Mouse (Mus musculus) midbrain, postnatal 0 days (tissue): Measurements from ENCODE around the gene Amdhd1. TPM values are rescaled to one million over a fixed set of nuclear protein-coding genes. Genes with fewer than 3 reads are reported as not detected.

ENCODE experiments used
- ATAC-seq: fragments of 200-750 bp; cut with Nextera tagmentation; 2 replicates; pipeline ENCODE4 v1.8.0; 2017; ENCODE audit warnings: moderate number of reproducible peaks, mild to moderate bottlenecking, moderate TSS enrichment, moderate library complexity; ENCODE audit not compliant: low FRiP score
- DNase-seq: peaks from one replicate; pipeline ENCODE4 v3.0.0-alpha.2; 2015; ENCODE audit warnings: low spot score
- H3K27ac ChIP-seq: fragments of 300-500 bp; sonication (generic); 2 replicates; pipeline ENCODE4 v1.5.1; 2014; ENCODE audit warnings: low read depth, mild to moderate bottlenecking, low read length, mixed read lengths
- H3K27me3 ChIP-seq: fragments of 300-500 bp; sonication (generic); 2 replicates; pipeline ENCODE4 v1.6.1; 2014; ENCODE audit warnings: low read length, control low read depth, mixed read lengths; ENCODE audit not compliant: insufficient read depth
- H3K36me3 ChIP-seq: fragments of 300-500 bp; sonication (generic); 2 replicates; pipeline ENCODE4 v1.6.1; 2014; ENCODE audit warnings: low read length, control low read depth, mixed read lengths; ENCODE audit not compliant: insufficient read depth
- H3K4me1 ChIP-seq: fragments of 300-500 bp; sonication (generic); 2 replicates; pipeline ENCODE4 v1.6.1; 2014; ENCODE audit warnings: mild to moderate bottlenecking, control low read depth, antibody characterized with exemption, low read length, mixed read lengths; ENCODE audit not compliant: insufficient read depth
- H3K4me2 ChIP-seq: fragments of 300-500 bp; sonication (generic); 2 replicates; pipeline ENCODE4 v1.6.1; 2014; ENCODE audit warnings: low read depth, mild to moderate bottlenecking, low read length, mixed read lengths; ENCODE audit not compliant: poor library complexity, severe bottlenecking
- H3K4me3 ChIP-seq: fragments of 300-500 bp; sonication (generic); 2 replicates; pipeline ENCODE4 v1.5.1; 2014; ENCODE audit warnings: low read depth, mild to moderate bottlenecking, low read length, moderate library complexity
- H3K9ac ChIP-seq: fragments of 300-500 bp; sonication (generic); replicated peaks from 2 replicates; pipeline ENCODE4 v1.6.1; 2014; ENCODE audit warnings: mild to moderate bottlenecking, low read length, moderate library complexity, mixed read lengths; ENCODE audit not compliant: poor library complexity, severe bottlenecking
- H3K9me3 ChIP-seq: fragments of 300-500 bp; sonication (generic); 2 replicates; pipeline ENCODE4 v1.6.1; 2016; ENCODE audit warnings: low read length, control low read depth
- CTCF ChIP-seq: IDR thresholded peaks from 2 replicates; pipeline ENCODE4 v1.5.1; 2016; ENCODE audit warnings: antibody characterized with exemption, mild to moderate bottlenecking
- WGBS: fragments of 180-500 bp; shearing (Covaris S2); extraction: QIAGEN DNeasy Blood & Tissue Kit; methylation state at CpG from one replicate; pipeline ENCODE4 v1.1.7; 2014; 5-methylcytosine and 5-hydroxymethylcytosine counted together
- polyA plus RNA-seq: library from polyadenylated mRNA; unstranded; fragments of >200 nt; fragmentation: Nextera tagmentation; extraction: Ambion mirVana; gene quantifications from 2 replicates; pipeline ENCODE4 v1.2.1, GENCODE M21; 2015
- total RNA-seq: library from RNA; depleted of rRNA; stranded (reverse); fragments of >200 nt; gene quantifications from 2 replicates; pipeline ENCODE4 v1.2.3, GENCODE M21; 2014

The Amdhd1 gene
- total and polyA plus RNA-seq, 2 experiments from 2014 or later, result 0.07 TPM; not detected in 1

GRCm38 (mm10) chr10:93501346-93501745 lies 38.5 kb downstream of the Amdhd1 start:
- 58% methylated on average over 10 of the region's 10 CpGs for WGBS
- H3K9ac ChIP-seq, result no peak overlapping the region
- no peak for DNase-seq
- H3K36me3 ChIP-seq, result no peaks in the 10 kb centered on the region
- H3K4me3 ChIP-seq, result no peak overlapping the region
- H3K4me1 ChIP-seq, result no peaks in the 10 kb centered on the region
- no peak overlapping the region for H3K4me2 ChIP-seq
- no peak for ATAC-seq
- no peak overlapping the region for H3K27ac ChIP-seq
- no peak for TF ChIP-seq CTCF
- H3K9me3 ChIP-seq, result no peaks in the 10 kb centered on the region
- H3K27me3 ChIP-seq, result no peaks in the 10 kb centered on the region

- ATAC-seq (no peak), DNase-seq (peak; percentile 14)
- Histone ChIP-seq H3K36me3 (no peaks in the 10 kb centered on the region), H3K4me2 (no peak overlapping the region), H3K27ac (no peak overlapping the region), H3K4me3 (no peak overlapping the region), H3K4me1 (no peaks in the 10 kb centered on the region), H3K9ac (no peak overlapping the region), H3K27me3 (no peaks in the 10 kb centered on the region), H3K9me3 (no peaks in the 10 kb centered on the region)
- TF ChIP-seq CTCF, result no peak
- 40% methylated on average over 10 of the region's 10 CpGs for WGBS
These were observed 39.0 kb downstream of the Amdhd1 start for GRCm38 (mm10) chr10:93500864-93501263.

- Histone ChIP-seq H3K36me3 (no peaks in the 10 kb centered on the region; the same call in 1 of the 2 replicates), H3K4me3 (no peak overlapping the region), H3K27me3 (no peaks in the 10 kb centered on the region), H3K9ac (no peak overlapping the region), H3K4me1 (no peaks in the 10 kb centered on the region), H3K27ac (no peak overlapping the region), H3K4me2 (no peak overlapping the region), H3K9me3 (no peaks in the 10 kb centered on the region)
- no peak for TF ChIP-seq CTCF
- ATAC-seq (no peak), DNase-seq (no peak)
- WGBS, result 54% methylated on average over 4 of the region's 4 CpGs
These were observed 49.4 kb downstream of the Amdhd1 start for GRCm38 (mm10) chr10:93490451-93490850.

GRCm38 (mm10) chr10:93488828-93489226 lies 51.0 kb downstream of the Amdhd1 start:
- TF ChIP-seq CTCF, result no peak
- no peak for DNase-seq
- no peaks in the 10 kb centered on the region for H3K27me3 ChIP-seq
- H3K4me2 ChIP-seq, result no peak overlapping the region
- H3K4me1 ChIP-seq, result no peaks in the 10 kb centered on the region
- H3K4me3 ChIP-seq, result no peak overlapping the region
- no peak overlapping the region for H3K9ac ChIP-seq
- no peak for ATAC-seq
- WGBS, result 68% methylated on average over 6 of the region's 6 CpGs
- no peaks in the 10 kb centered on the region for H3K9me3 ChIP-seq
- peaks cover 6% of the 10 kb centered on the region for H3K36me3 ChIP-seq
- H3K27ac ChIP-seq, result no peak overlapping the region

- no peak within 1 kb of the TSS for H3K4me3 ChIP-seq
- no peak for DNase-seq
- no peaks in the 10 kb centered on the region for H3K9me3 ChIP-seq
- H3K27ac ChIP-seq, result no peak within 1 kb of the TSS
- peaks cover 6% of the 10 kb centered on the region for H3K36me3 ChIP-seq
- H3K9ac ChIP-seq, result no peak within 1 kb of the TSS
- ATAC-seq, result no peak
- no peak within 1 kb of the TSS for H3K4me2 ChIP-seq
- 40% methylated on average over 17 of the region's 17 CpGs for WGBS
- H3K4me1 ChIP-seq, result no peaks in the 10 kb centered on the region
- no peak for TF ChIP-seq CTCF
- H3K27me3 ChIP-seq, result no peaks in the 10 kb centered on the region
These were observed 51.6 kb downstream of the Amdhd1 start, which contains the start of gene Hal for GRCm38 (mm10) chr10:93488066-93488827. Gene Hal, plus strand, starts transcription at chr10:93488768.

- WGBS, result 20% methylated on average over 4 of the region's 4 CpGs
- H3K36me3 ChIP-seq, result peaks cover 20% of the 10 kb centered on the region
These were observed 53.2 kb downstream of the Amdhd1 start for GRCm38 (mm10) chr10:93486622-93487021.

More at GRCm38 (mm10) chr10:93486622-93487021, 53.2 kb downstream of the Amdhd1 start:
- no peak overlapping the region for H3K4me2 ChIP-seq
- H3K9ac ChIP-seq, result no peak overlapping the region
- TF ChIP-seq CTCF, result peak; percentile 85
- no peak overlapping the region for H3K4me3 ChIP-seq
- H3K27ac ChIP-seq, result no peak overlapping the region
- no peaks in the 10 kb centered on the region for H3K27me3 ChIP-seq
- DNase-seq, result peak; percentile 79
- no peaks in the 10 kb centered on the region for H3K9me3 ChIP-seq
- no peaks in the 10 kb centered on the region for H3K4me1 ChIP-seq
- no peak for ATAC-seq
